Mouse (Mus musculus): ENCODE measurements at regions not wholly inside any gene's neighbourhood (a gene's known extent, or its start where the extent isn't known, plus 50 kb on each side); places are given as distances from the start of the nearest gene placed in this dataset.

GRCm38 (mm10) chr10:21481255-21481654, 104.2 kb downstream of the Aldh8a1 start:
- intact Hi-C loops (cut with DNase I), result no loop called here
- DNase-seq, result no peak

- no peak for DNase-seq
- intact Hi-C loops (cut with DNase I), result no loop called here
Measured at GRCm38 (mm10) chr10:21482055-21482454, 105.0 kb downstream of the Aldh8a1 start.

GRCm38 (mm10) chr10:21482659-21483058, 105.6 kb downstream of the Aldh8a1 start:
- no peak for DNase-seq
- intact Hi-C loops (cut with DNase I), result no loop called here

- DNase-seq, result no peak
- intact Hi-C loops (cut with DNase I), result no loop called here
Measured at GRCm38 (mm10) chr10:21483373-21483772, 106.3 kb downstream of the Aldh8a1 start.

GRCm38 (mm10) chr10:21488374-21488930, 104.5 kb upstream of the 1700020N01Rik start:
- DNase-seq, result no peak
- intact Hi-C loops (cut with DNase I), result no loop called here

- no peak for DNase-seq
- intact Hi-C loops (cut with DNase I), result no loop called here
Measured at GRCm38 (mm10) chr10:21490910-21491309, 102.0 kb upstream of the 1700020N01Rik start.

GRCm38 (mm10) chr10:21492254-21492894, 100.6 kb upstream of the 1700020N01Rik start:
- DNase-seq, result no peak
- intact Hi-C loops (cut with DNase I), result no loop called here

GRCm38 (mm10) chr10:21494536-21494935, 98.4 kb upstream of the 1700020N01Rik start:
- intact Hi-C loops (cut with DNase I), result no loop called here
- DNase-seq, result no peak

- no peak for DNase-seq
- intact Hi-C loops (cut with DNase I), result no loop called here
Measured at GRCm38 (mm10) chr10:21497110-21497509, 95.8 kb upstream of the 1700020N01Rik start.

- DNase-seq, result no peak
- intact Hi-C loops (cut with DNase I), result no loop called here
Measured at GRCm38 (mm10) chr10:21498143-21498542, 94.8 kb upstream of the 1700020N01Rik start.

GRCm38 (mm10) chr10:21501658-21502057, 91.3 kb upstream of the 1700020N01Rik start:
- intact Hi-C loops (cut with DNase I), result no loop called here
- DNase-seq, result no peak

- intact Hi-C loops (cut with DNase I), result no loop called here
- DNase-seq, result no peak
Measured at GRCm38 (mm10) chr10:21504431-21504830, 88.5 kb upstream of the 1700020N01Rik start.

- no peak for DNase-seq
- intact Hi-C loops (cut with DNase I), result no loop called here
Measured at GRCm38 (mm10) chr10:21511386-21511785, 81.6 kb upstream of the 1700020N01Rik start.

- no peak for DNase-seq
- intact Hi-C loops (cut with DNase I), result no loop called here
Measured at GRCm38 (mm10) chr10:21512486-21512885, 80.5 kb upstream of the 1700020N01Rik start.

GRCm38 (mm10) chr10:21517721-21518120, 75.2 kb upstream of the 1700020N01Rik start:
- intact Hi-C loops (cut with DNase I), result no loop called here
- no peak for DNase-seq

GRCm38 (mm10) chr10:21520854-21521253, 72.1 kb upstream of the 1700020N01Rik start:
- intact Hi-C loops (cut with DNase I), result no loop called here
- no peak for DNase-seq

GRCm38 (mm10) chr10:21525555-21525954, 67.4 kb upstream of the 1700020N01Rik start:
- DNase-seq, result no peak
- intact Hi-C loops (cut with DNase I), result no loop called here

- intact Hi-C loops (cut with DNase I), result no loop called here
- no peak for DNase-seq
Measured at GRCm38 (mm10) chr10:21528396-21528795, 64.5 kb upstream of the 1700020N01Rik start.

GRCm38 (mm10) chr10:21529098-21529749, 63.7 kb upstream of the 1700020N01Rik start:
- intact Hi-C loops (cut with DNase I), result no loop called here
- DNase-seq, result no peak

GRCm38 (mm10) chr10:21532142-21532541, 60.8 kb upstream of the 1700020N01Rik start:
- no peak for DNase-seq
- intact Hi-C loops (cut with DNase I), result no loop called here

- intact Hi-C loops (cut with DNase I), result no loop called here
- no peak for DNase-seq
Measured at GRCm38 (mm10) chr10:21535631-21536030, 57.3 kb upstream of the 1700020N01Rik start.

GRCm38 (mm10) chr10:21538481-21538880, 54.5 kb upstream of the 1700020N01Rik start:
- no peak for DNase-seq
- intact Hi-C loops (cut with DNase I), result no loop called here

All from heart, postnatal 14 days (tissue).